Mouse (Mus musculus) E14TG2a.4 (cell line): ENCODE measurements at regions not wholly inside any gene's neighbourhood (a gene's known extent, or its start where the extent isn't known, plus 50 kb on each side); places are given as distances from the start of the nearest gene placed in this dataset.

Experiments used
- CTCF ChIP-seq: conservative IDR thresholded peaks from 2 replicates; pipeline ENCODE4 v1.5.1; 2014; ENCODE audit warnings: low read length
- POU5F1 ChIP-seq: IDR thresholded peaks from 2 replicates; pipeline ENCODE4 v1.6.1; 2014; ENCODE audit warnings: low read length, borderline replicate concordance

- TF ChIP-seq CTCF: no peak
- TF ChIP-seq POU5F1: no peak
Measured at GRCm38 (mm10) chr10:95112837-95113388, 168.3 kb upstream of the Plxnc1 start.
